Mouse (Mus musculus) heart, postnatal 0 days (tissue): ENCODE results near the gene Eps8.

ENCODE experiments used
- CTCF ChIP-seq: IDR thresholded peaks from 2 replicates; pipeline ENCODE4 v1.5.1; 2016; ENCODE audit warnings: antibody characterized with exemption, control low read depth, low read depth
- EP300 ChIP-seq: IDR thresholded peaks from 2 replicates; pipeline ENCODE4 v1.6.1; 2016; ENCODE audit warnings: antibody characterized with exemption, low read depth

DNA sequence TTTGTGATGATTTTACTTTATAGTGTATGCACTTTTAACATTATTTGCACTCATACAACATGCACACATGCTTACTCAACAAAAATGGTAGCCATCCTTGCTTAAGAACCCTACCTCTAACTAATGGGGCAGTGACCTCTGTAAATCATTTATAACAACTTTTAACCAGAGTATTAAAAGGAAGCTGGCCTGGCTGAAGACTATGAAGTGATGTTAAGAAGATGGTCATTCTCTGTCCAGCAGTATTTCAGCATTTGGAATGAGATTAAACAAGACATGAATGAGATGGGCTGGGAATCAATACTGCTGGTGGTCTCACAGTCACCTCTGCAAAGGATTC, 160.6 kb downstream of the Eps8 start:
- no peak for TF ChIP-seq CTCF
- TF ChIP-seq EP300, result no peak
